Mouse (Mus musculus) layer of hippocampus, postnatal 10 days (tissue): ENCODE measurements at regions not wholly inside any gene's neighbourhood (a gene's known extent, or its start where the extent isn't known, plus 50 kb on each side); places are given as distances from the start of the nearest gene placed in this dataset.

Source experiments
- DNase-seq, 2 experiments: peaks; one replicate each; pipeline ENCODE4 v3.0.0; 2021; ENCODE audit warnings: low spot score in 2 of 2

DNA sequence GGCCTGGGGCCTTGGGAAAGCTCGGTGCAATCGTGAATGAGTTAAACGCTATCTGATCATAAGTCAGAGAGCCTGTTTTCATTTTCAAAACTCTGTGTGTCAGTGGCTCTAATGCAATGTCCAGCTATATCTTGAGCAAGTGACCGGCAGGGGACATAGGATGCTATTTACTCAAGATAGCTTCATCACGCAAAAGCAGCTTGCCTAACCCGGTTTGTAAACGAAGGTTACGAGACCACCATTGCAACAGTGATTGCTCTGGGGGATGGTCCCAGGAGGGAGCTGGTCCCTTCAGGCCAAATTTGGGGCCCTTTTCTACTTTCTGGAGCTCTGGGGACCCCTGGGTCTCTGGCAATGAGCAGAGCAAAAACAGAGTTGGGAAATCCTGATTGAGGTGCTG is 309.3 kb downstream of the 4933412E24Rik start:
- no peak for DNase-seq
